Mouse (Mus musculus): ENCODE data around the gene Spa17. TPM values are rescaled to one million over a fixed set of nuclear protein-coding genes. Genes with fewer than 3 reads are reported as not detected.

The Spa17 gene
- total RNA-seq, 2 experiments from 2014 or later, result 1.3 to 1.7 TPM

DNA sequence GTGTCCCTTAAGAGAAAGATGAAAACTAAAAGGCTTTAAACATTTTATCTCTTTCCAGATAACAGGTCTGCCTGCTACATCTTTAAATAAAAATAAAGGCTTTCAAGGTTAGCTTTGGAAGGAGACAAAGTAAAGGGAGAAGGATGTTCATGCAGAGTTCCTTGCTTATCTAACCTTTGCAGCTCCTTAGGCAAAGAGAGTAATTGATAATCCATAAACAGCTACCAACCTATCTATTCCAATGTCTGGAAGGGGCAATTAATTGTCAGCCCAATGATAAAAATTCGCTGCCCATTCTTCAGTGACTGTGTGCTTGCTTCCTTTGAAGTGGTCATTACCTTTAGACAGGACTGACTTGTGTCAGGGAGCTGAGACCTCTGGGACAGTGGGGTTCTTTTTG, 49.7 kb downstream of the Spa17 start:
- DNase-seq, result no peak

DNA sequence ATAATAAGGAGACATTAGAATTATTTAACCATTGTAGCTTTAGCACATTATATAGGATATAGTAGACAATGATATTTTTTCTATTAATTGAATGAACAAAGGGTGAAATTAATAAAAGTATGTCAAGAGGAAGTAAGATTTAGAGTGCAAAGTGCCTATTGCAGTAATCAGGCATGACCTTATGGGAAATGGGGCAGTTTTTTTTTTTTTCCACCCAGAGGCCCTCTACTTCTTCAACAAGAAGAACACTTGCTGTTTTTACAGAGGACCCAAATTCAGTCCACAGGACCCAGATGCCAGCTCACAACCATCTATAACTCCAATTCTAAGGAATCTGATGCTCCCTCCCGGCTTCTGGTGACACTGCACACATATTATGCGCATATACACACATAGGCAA, 52.9 kb downstream of the Spa17 start:
- no peak for DNase-seq

DNA sequence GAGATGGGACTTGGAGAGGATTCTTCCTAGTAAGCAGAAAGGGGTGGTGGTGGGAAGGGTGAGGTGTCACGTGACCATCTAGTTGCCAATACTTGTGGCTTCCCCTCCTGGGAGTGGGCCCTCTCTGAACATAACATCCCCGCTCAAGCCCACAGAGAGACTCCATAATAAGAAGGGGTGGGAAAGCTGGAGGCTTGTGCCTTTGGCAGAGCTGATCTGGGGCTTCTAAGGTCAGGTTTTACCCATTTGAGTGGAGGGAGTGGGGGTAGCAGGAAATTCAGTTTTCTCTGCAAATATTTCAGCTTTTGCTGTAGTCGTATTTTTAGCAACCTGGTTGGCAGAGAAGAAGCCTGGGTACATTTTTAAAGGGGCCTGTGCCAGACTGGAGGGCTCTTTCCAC, 57.2 kb downstream of the Spa17 start:
- DNase-seq, result no peak

DNA sequence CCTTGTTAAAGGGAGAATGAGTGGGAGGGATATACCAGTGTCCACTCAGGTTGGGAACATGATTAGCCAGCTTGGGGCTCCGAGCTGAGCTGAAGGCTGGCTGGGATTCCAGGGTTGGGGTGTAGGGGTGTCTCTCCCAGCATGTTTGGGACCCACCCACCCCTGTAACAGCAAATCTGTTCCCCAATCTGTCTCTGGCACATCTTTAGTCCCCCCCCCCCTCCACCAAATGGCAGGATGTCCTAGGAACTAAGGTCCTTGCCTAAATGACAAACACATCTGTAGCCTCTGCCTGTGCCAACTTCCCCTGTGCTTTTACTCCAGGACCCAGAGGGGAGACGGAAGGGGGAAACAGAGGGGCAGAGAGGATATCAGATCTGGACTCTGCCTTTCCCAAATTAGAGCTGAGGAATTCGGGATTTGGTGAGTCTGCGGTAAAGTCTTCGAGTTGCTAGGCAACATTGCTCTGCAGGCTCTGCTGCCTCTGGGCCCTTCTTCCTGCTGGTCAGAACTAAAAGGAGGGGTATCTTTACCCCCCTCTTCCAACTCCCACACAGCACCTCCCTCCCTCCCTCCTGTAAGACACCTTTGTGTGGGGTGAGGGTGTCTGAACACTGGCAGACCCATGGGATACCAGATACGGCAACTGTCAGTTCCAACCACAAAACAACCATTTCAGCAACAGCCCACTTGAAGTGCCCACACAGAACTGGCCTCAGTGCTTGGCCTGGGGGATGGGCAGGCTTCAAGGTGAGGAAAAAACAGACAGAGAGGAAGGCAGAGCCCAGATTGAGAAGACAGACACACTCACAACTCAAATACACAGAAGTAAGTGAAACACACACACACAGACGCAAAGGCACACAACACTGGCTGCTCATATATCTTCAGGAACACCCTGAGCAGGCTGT, 58.4 kb downstream of the Spa17 start, which contains the start of gene Siae:
Siae (plus strand) TSS at position 861 of the 911 bp plus-strand sequence.
- no peak for DNase-seq

DNA sequence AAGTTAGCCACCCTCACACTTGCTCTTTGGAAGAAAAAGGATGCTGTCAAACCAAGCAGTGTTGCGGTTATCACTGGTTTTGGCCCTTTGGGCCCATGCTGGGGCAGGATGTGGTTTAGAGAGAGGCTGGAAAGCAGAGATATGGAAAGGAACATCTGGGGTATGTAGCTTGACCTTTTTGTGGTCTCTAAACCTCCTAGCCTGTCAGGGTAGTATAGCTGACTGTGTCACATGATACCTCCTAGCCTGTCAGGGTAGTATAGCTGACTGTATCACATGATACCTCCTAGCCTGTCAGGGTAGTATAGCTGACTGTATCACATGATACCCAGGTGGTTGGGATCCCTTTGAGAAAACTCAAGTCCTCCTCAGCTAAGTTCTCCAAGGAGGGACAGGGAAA, 59.2 kb downstream of the Spa17 start:
- no peak for DNase-seq

Other genes starting within 250 kb of the Spa17 start
- gene Hepacam, start 246.4 kb downstream of the Spa17 start, total RNA-seq (2021), result under 1 TPM in 1 of 2 experiments, not detected in 1; 0.08 TPM
- gene Robo4, start 211.8 kb downstream of the Spa17 start, total RNA-seq (2021), result 10 to 100 TPM; 27.9 to 38.3 TPM
- gene Robo3, start 180.5 kb downstream of the Spa17 start, total RNA-seq (2021), result not detected
- 1 to 10 TPM; 5.9 to 7.9 TPM for gene Msantd2, start 124.4 kb downstream of the Spa17 start, total RNA-seq (2021)
- gene Esam, start 85.6 kb downstream of the Spa17 start, total RNA-seq (2021), result 10 to 100 TPM; 67.1 to 69.5 TPM
- 1 to 10 TPM; 3.9 to 4.9 TPM for gene Vsig2, start 74.5 kb downstream of the Spa17 start, total RNA-seq (2021)
- gene Nrgn, start 60.8 kb downstream of the Spa17 start, total RNA-seq (2021), result 1 to 10 TPM; 5.7 to 6.2 TPM
- gene Siae, start 58.0 kb downstream of the Spa17 start, total RNA-seq (2021), result 1 to 10 TPM; 8.3 to 9.1 TPM
- 10 to 100 TPM; 31.9 to 34.0 TPM for gene Tbrg1, start 43.6 kb upstream of the Spa17 start, total RNA-seq (2021)
- gene Panx3, start 55.5 kb upstream of the Spa17 start, total RNA-seq (2021), result not detected
- gene Olfr160, start 102.5 kb upstream of the Spa17 start, total RNA-seq (2021), result not detected
- not detected for gene Olfr874, start 131.4 kb upstream of the Spa17 start, total RNA-seq (2021)
- not detected for gene Olfr875, start 158.1 kb upstream of the Spa17 start, total RNA-seq (2021)
- not detected for gene Olfr876, start 189.3 kb upstream of the Spa17 start, total RNA-seq (2021)
- not detected for gene Olfr877, start 240.5 kb upstream of the Spa17 start, total RNA-seq (2021)